8 mouse cellular contexts compared by ENCODE assay signal in genomic region chr4:119814185-119815132, GRCm38 (mm10).
DNase-seq lines count a peak whose midpoint lies in the region; ATAC-seq lines count a peak whose summit lies in the region.

No protein-coding gene starts in this region.

- peak overlapping the region; percentile 29 for H3K9ac ChIP-seq in heart, embryonic 11.5 days (ENCODE audit: low read depth, low read length)
- H3K9ac ChIP-seq in liver, embryonic 16.5 days (ENCODE audit: low read depth, low read length) = no peak overlapping the region

- ATAC-seq in heart, embryonic 11.5 days (replicated peaks; ENCODE audit: insufficient number of reproducible peaks, low FRiP score, low TSS enrichment) = peak; percentile 37; the same call in 1 of the 2 replicates
- no peak for ATAC-seq in liver, embryonic 16.5 days (ENCODE audit: low read depth)

- WGBS in heart, embryonic 11.5 days (ENCODE audit: insufficient replicate concordance) = 3% methylated on average over 47 of the region's 47 CpGs
- WGBS in liver, embryonic 16.5 days (ENCODE audit: insufficient replicate concordance) = 5% methylated on average over 47 of the region's 47 CpGs

- no peaks in the 10 kb centered on the region for H3K36me3 ChIP-seq in heart, embryonic 11.5 days (ENCODE audit: control insufficient read depth, insufficient read depth, low read length)
- H3K36me3 ChIP-seq in liver, embryonic 16.5 days (ENCODE audit: control insufficient read depth, insufficient read depth) = no peaks in the 10 kb centered on the region

- H3K4me3 ChIP-seq in heart, embryonic 11.5 days (ENCODE audit: low read depth, low read length) = peak overlapping the region; percentile 40
- H3K4me3 ChIP-seq in liver, embryonic 16.5 days (ENCODE audit: low read depth, low read length) = peak overlapping the region; percentile 43

- peaks cover 5% of the 10 kb centered on the region; the same call in 1 of the 2 replicates for H3K27me3 ChIP-seq in heart, embryonic 11.5 days (ENCODE audit: control insufficient read depth, insufficient read depth, low read length)
- peaks cover 16% of the 10 kb centered on the region for H3K27me3 ChIP-seq in liver, embryonic 16.5 days (ENCODE audit: control insufficient read depth, insufficient read depth, low read depth, low read length)

- H3K4me1 ChIP-seq in heart, embryonic 11.5 days (ENCODE audit: control insufficient read depth, insufficient read depth, low read length) = peaks cover 22% of the 10 kb centered on the region
- no peaks in the 10 kb centered on the region; the same call in 1 of the 2 replicates for H3K4me1 ChIP-seq in liver, embryonic 16.5 days (ENCODE audit: control insufficient read depth, low read depth, low read length)

- no peak overlapping the region for H3K27ac ChIP-seq in heart, embryonic 11.5 days (ENCODE audit: low read depth, low read length)
- no peak overlapping the region for H3K27ac ChIP-seq in liver, embryonic 16.5 days (ENCODE audit: low read length)

- DNase-seq in kidney, adult 11 months = peak; percentile 8
- no peak for DNase-seq in kidney, adult 9 months
- peak; percentile 78 to 83 for DNase-seq in cerebellum, postnatal 10 days
- peak; percentile 24 for DNase-seq in kidney, postnatal 14 days
- peak; percentile 70 to 81 for DNase-seq in right cerebral cortex, postnatal 10 days (ENCODE audit: low spot score in 2 of 2)
- DNase-seq in thymus, postnatal 14 days = no peak

- H3K9me3 ChIP-seq in heart, embryonic 11.5 days (replicated peaks; ENCODE audit: control insufficient read depth, low read length) = no peaks in the 10 kb centered on the region
- no peaks in the 10 kb centered on the region for H3K9me3 ChIP-seq in liver, embryonic 16.5 days (replicated peaks; ENCODE audit: control insufficient read depth, low read length)

- H3K4me2 ChIP-seq in heart, embryonic 11.5 days = peak overlapping the region; percentile 65
- H3K4me2 ChIP-seq in liver, embryonic 16.5 days (ENCODE audit: low read depth, low read length) = peak overlapping the region; percentile 37

Comparison
In these comparisons a context has a peak if more than half of its experiments do, and no peak if none do; other contexts are left out.
1. DNase-seq: peak in kidney, adult 11 months (single experiment), cerebellum, postnatal 10 days (2 of 2), kidney, postnatal 14 days (single experiment) and right cerebral cortex, postnatal 10 days (2 of 2); none in kidney, adult 9 months (single experiment) and thymus, postnatal 14 days (single experiment).